Mouse (Mus musculus): ENCODE data around the gene Son. TPM values are rescaled to one million over a fixed set of nuclear protein-coding genes. Genes with fewer than 3 reads are reported as not detected.
A peak's percentile ranks its signal among the peaks of the same experiment; 100 is the strongest.

Son gene
- total RNA-seq, 2 experiments from 2014 or later: 252 to 257 TPM

GRCm38 (mm10) chr16:91685526-91685925, 38.2 kb downstream of the Son start:
- intact Hi-C loops (cut with DNase I): no loop called here
- no peak for DNase-seq

GRCm38 (mm10) chr16:91686369-91686768, 39.1 kb downstream of the Son start:
- intact Hi-C loops (cut with DNase I): no loop called here

GRCm38 (mm10) chr16:91688023-91688618, 40.8 kb downstream of the Son start:
- intact Hi-C loops (cut with DNase I): no loop called here
- no peak for DNase-seq

More at GRCm38 (mm10) chr16:91686369-91686768, 39.1 kb downstream of the Son start:
- DNase-seq: no peak

GRCm38 (mm10) chr16:91688619-91689334, 41.5 kb downstream of the Son start, which contains the start of gene Donson:
Donson (minus strand) TSS chr16:91688770.
- intact Hi-C loops (cut with DNase I): no loop called here
- peak; percentile 97 for DNase-seq

- DNase-seq: no peak
- intact Hi-C loops (cut with DNase I): no loop called here
These were observed 42.5 kb downstream of the Son start for GRCm38 (mm10) chr16:91689791-91690190.

- intact Hi-C loops (cut with DNase I): no loop called here
- DNase-seq: peak; percentile 84
These were observed 47.3 kb downstream of the Son start for GRCm38 (mm10) chr16:91694455-91695084.

GRCm38 (mm10) chr16:91695108-91695755, 47.9 kb downstream of the Son start:
- intact Hi-C loops (cut with DNase I): no loop called here

GRCm38 (mm10) chr16:91698995-91699394, 51.7 kb downstream of the Son start:
- no peak for DNase-seq
- intact Hi-C loops (cut with DNase I): no loop called here

More at GRCm38 (mm10) chr16:91695108-91695755, 47.9 kb downstream of the Son start:
- no peak for DNase-seq

GRCm38 (mm10) chr16:91701908-91702307, 54.6 kb downstream of the Son start:
- no peak for DNase-seq
- intact Hi-C loops (cut with DNase I): loop anchor here (10.0 kb wide), 1 partner anchor 213 kb away; no protein-coding TSS in a partner anchor

- intact Hi-C loops (cut with DNase I): loop anchor here (10.0 kb wide), 1 partner anchor 212 kb away; no protein-coding TSS in a partner anchor
- no peak for DNase-seq
These were observed 55.5 kb downstream of the Son start for GRCm38 (mm10) chr16:91702771-91703188.

- DNase-seq: peak; percentile 26
- intact Hi-C loops (cut with DNase I): loop anchor here (10.0 kb wide), 1 partner anchor 210 kb away; no protein-coding TSS in a partner anchor
These were observed 57.5 kb downstream of the Son start for GRCm38 (mm10) chr16:91704603-91705340.

GRCm38 (mm10) chr16:91710241-91710640, 62.9 kb downstream of the Son start:
- intact Hi-C loops (cut with DNase I): no loop called here
- DNase-seq: no peak

GRCm38 (mm10) chr16:91716927-91717349, 69.6 kb downstream of the Son start:
- DNase-seq: no peak
- intact Hi-C loops (cut with DNase I): no loop called here

GRCm38 (mm10) chr16:91717399-91717798, 70.1 kb downstream of the Son start:
- DNase-seq: no peak
- intact Hi-C loops (cut with DNase I): no loop called here

GRCm38 (mm10) chr16:91724247-91724646, 76.9 kb downstream of the Son start:
- intact Hi-C loops (cut with DNase I): loop anchor here (5.0 kb wide), 1 partner anchor 568 kb away; the partner anchor contains the start of gene Kcne2
- peak; percentile 50 for DNase-seq

GRCm38 (mm10) chr16:91727433-91727832, 80.1 kb downstream of the Son start:
- DNase-seq: no peak
- intact Hi-C loops (cut with DNase I): no loop called here

- intact Hi-C loops (cut with DNase I): no loop called here
- peak; percentile 99 for DNase-seq
These were observed 81.1 kb downstream of the Son start, which contains the start of gene Cryzl1 for GRCm38 (mm10) chr16:91728123-91729065. Cryzl1 (minus strand) TSS chr16:91728975.

Measured in left cerebral cortex, postnatal 4 days (tissue).